Comparison of ENCODE assay signal across 14 mouse cellular contexts in the genomic region with DNA sequence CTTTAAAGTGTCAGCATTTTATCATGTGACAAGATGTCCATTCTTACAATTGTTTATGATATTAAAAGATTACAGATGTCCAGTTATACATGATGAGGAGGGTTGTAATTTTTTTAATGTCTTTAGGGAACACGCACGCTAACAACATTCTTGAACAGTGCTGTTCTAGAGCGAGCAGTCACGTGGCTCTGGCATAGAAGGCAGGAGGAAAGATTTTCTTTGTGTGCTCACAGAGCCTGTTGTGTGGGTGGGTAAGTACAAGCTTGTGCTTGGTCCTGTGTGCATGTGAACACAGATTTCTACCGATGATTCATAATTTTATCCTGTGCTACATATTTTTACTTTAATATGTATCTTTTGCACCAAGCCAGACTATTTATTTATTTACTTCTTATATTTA.
"Had no signal": no experiment of that assay in that cellular context is flagged by ENCODE, and none has a peak within 500 bp of the region (broad histone marks: within the 10 kb centered on the region; RNA-seq: fewer than 3 reads in every experiment).

No protein-coding gene starts in this region.

- H3K9ac ChIP-seq: hindbrain, embryonic 15.5 days; limb, embryonic 15.5 days; liver, embryonic 13.5 days; liver, postnatal 0 days; neural tube, embryonic 12.5 days; stomach, embryonic 15.5 days had no signal

- H3K36me3 ChIP-seq: hindbrain, embryonic 15.5 days; limb, embryonic 15.5 days; liver, embryonic 13.5 days; midbrain, embryonic 10.5 days; neural tube, embryonic 12.5 days; stomach, embryonic 15.5 days had no signal

- H3K4me1 ChIP-seq: hindbrain, embryonic 15.5 days; limb, embryonic 15.5 days; liver, embryonic 13.5 days; midbrain, embryonic 10.5 days; neural tube, embryonic 12.5 days; stomach, embryonic 15.5 days had no signal

- ATAC-seq: intestine, postnatal 0 days; liver, postnatal 0 days had no signal

- H3K4me3 ChIP-seq: hindbrain, embryonic 15.5 days; limb, embryonic 15.5 days; liver, embryonic 13.5 days; midbrain, embryonic 10.5 days; neural tube, embryonic 12.5 days; stomach, embryonic 15.5 days had no signal

- H3K27me3 ChIP-seq: hindbrain, embryonic 15.5 days; limb, embryonic 15.5 days; liver, embryonic 13.5 days; neural tube, embryonic 12.5 days; stomach, embryonic 15.5 days had no signal

- H3K4me2 ChIP-seq: hindbrain, embryonic 15.5 days; limb, embryonic 15.5 days; liver, embryonic 13.5 days; neural tube, embryonic 12.5 days; stomach, embryonic 15.5 days had no signal

- H3K27ac ChIP-seq: hindbrain, embryonic 15.5 days; limb, embryonic 15.5 days; liver, embryonic 13.5 days; midbrain, embryonic 10.5 days; neural tube, embryonic 12.5 days; stomach, embryonic 15.5 days had no signal

- DNase-seq: kidney, adult 8-10 months; kidney, postnatal 25 days; layer of hippocampus, postnatal 36 days; liver, embryonic 13.5 days; liver, postnatal 0 days; lung, postnatal 36 days; midbrain, embryonic 14.5 days; thymus, postnatal 36 days had no signal

- H3K9me3 ChIP-seq: hindbrain, embryonic 15.5 days; limb, embryonic 15.5 days; liver, embryonic 13.5 days; midbrain, embryonic 10.5 days; neural tube, embryonic 12.5 days; stomach, embryonic 15.5 days had no signal
